Comparison of ENCODE assay signal across 12 mouse cellular contexts in the genomic region with DNA sequence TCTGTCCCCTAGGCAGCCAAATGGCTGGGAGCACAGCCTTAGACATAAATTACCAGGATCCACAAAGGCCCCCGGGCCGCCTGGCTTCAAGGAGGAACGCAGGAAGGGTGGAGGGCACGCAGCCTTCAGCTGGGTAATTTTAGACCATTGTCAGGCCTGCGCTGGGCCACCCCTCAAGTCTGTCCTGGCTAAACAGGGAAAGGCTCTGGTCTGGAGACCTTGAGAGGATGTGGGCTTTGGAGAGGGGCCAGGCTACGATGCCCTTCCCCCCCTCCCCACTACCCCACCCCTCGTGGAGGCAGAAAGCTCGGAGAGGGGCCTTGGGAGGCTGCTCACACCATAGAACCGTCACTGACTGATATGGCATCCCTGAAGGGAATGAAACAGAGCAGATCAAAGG.
DNase-seq lines count a peak whose midpoint lies in the region; ATAC-seq and TF ChIP-seq lines count a peak whose summit lies in the region.
"Had no signal": no experiment of that assay in that cellular context is flagged by ENCODE, and none has a peak within 500 bp of the region (broad histone marks: within the 10 kb centered on the region; RNA-seq: fewer than 3 reads in every experiment).

No protein-coding gene starts in this region.

- H3K4me3 ChIP-seq in lung, embryonic 14.5 days (ENCODE audit: low read depth, low read length), result no peak overlapping the region
- H3K4me3 ChIP-seq in heart, postnatal 0 days (ENCODE audit: low read depth, low read length), result no peak overlapping the region
- no peak overlapping the region for H3K4me3 ChIP-seq in limb, embryonic 12.5 days (replicated peaks)
- no peak overlapping the region for H3K4me3 ChIP-seq in midbrain, postnatal 0 days (ENCODE audit: low read depth, low read length)

- H3K9me3 ChIP-seq in lung, embryonic 14.5 days (ENCODE audit: low read depth, low read length), result no peaks in the 10 kb centered on the region
- no peaks in the 10 kb centered on the region for H3K9me3 ChIP-seq in heart, postnatal 0 days (replicated peaks; ENCODE audit: control insufficient read depth, low read length)
- H3K9me3 ChIP-seq in limb, embryonic 12.5 days, result no peaks in the 10 kb centered on the region
- no peaks in the 10 kb centered on the region for H3K9me3 ChIP-seq in midbrain, postnatal 0 days (ENCODE audit: low read length)

- ATAC-seq in lung, embryonic 14.5 days (ENCODE audit: insufficient read depth), result peak; percentile 37; the same call in 1 of the 2 replicates
- peak; percentile 45; the same call in 1 of the 2 replicates for ATAC-seq in heart, postnatal 0 days (ENCODE audit: insufficient read depth, low read depth)
- no peak; the same call in 1 of the 2 replicates for ATAC-seq in limb, embryonic 12.5 days (ENCODE audit: insufficient number of reproducible peaks, insufficient read depth, low FRiP score, low TSS enrichment, low read depth)
- ATAC-seq in midbrain, postnatal 0 days (ENCODE audit: low FRiP score), result no peak
- ATAC-seq: intestine, embryonic 16.5 days had no signal

- no peaks in the 10 kb centered on the region for H3K27me3 ChIP-seq in lung, embryonic 14.5 days (ENCODE audit: insufficient read depth, low read length)
- H3K27me3 ChIP-seq in heart, postnatal 0 days (ENCODE audit: control insufficient read depth, insufficient read depth, low read length), result no peaks in the 10 kb centered on the region
- no peaks in the 10 kb centered on the region; the same call in 1 of the 2 replicates for H3K27me3 ChIP-seq in limb, embryonic 12.5 days
- no peaks in the 10 kb centered on the region for H3K27me3 ChIP-seq in midbrain, postnatal 0 days (ENCODE audit: insufficient read depth, low read length)

- DNase-seq in adrenal gland, adult (ENCODE audit: inconsistent age in 2 of 2, low spot score in 1 of 2), result peak; percentile 52 to 69
- DNase-seq in adrenal gland, adult 18-20 months (ENCODE audit: low spot score in 2 of 2), result no peak
- DNase-seq in lung, embryonic 14.5 days, result peak; percentile 55
- no peak for DNase-seq in lung, adult 18-20 months
- no peak for DNase-seq in heart, postnatal 0 days (ENCODE audit: low spot score)
- no peak for DNase-seq in spleen, postnatal 4 days (ENCODE audit: low spot score in 2 of 2)
- DNase-seq in midbrain, postnatal 0 days (ENCODE audit: low spot score), result no peak
- DNase-seq: cerebellum, adult 9-10 months; gastrocnemius, postnatal 25 days; left cerebral cortex, postnatal 4 days had no signal

- no peak overlapping the region for H3K9ac ChIP-seq in lung, embryonic 14.5 days
- no peak overlapping the region for H3K9ac ChIP-seq in heart, postnatal 0 days (replicated peaks; ENCODE audit: low read depth, low read length)
- no peak overlapping the region for H3K9ac ChIP-seq in limb, embryonic 12.5 days (replicated peaks)
- no peak overlapping the region for H3K9ac ChIP-seq in midbrain, postnatal 0 days (replicated peaks; ENCODE audit: low read length, poor library complexity, severe bottlenecking)

- 31% methylated on average over 9 of the region's 9 CpGs for WGBS in lung, embryonic 14.5 days
- WGBS in heart, postnatal 0 days, result 21% methylated on average over 9 of the region's 9 CpGs
- 17% methylated on average over 9 of the region's 9 CpGs for WGBS in limb, embryonic 12.5 days
- 58% methylated on average over 9 of the region's 9 CpGs for WGBS in midbrain, postnatal 0 days

- no peak overlapping the region for H3K4me2 ChIP-seq in lung, embryonic 14.5 days
- no peak overlapping the region for H3K4me2 ChIP-seq in heart, postnatal 0 days (ENCODE audit: low read depth, low read length)
- H3K4me2 ChIP-seq in limb, embryonic 12.5 days, result no peak overlapping the region
- H3K4me2 ChIP-seq in midbrain, postnatal 0 days (ENCODE audit: low read depth, low read length, poor library complexity, severe bottlenecking), result no peak overlapping the region

- no peaks in the 10 kb centered on the region for H3K36me3 ChIP-seq in lung, embryonic 14.5 days (ENCODE audit: insufficient read depth)
- no peaks in the 10 kb centered on the region for H3K36me3 ChIP-seq in heart, postnatal 0 days (replicated peaks; ENCODE audit: control insufficient read depth, insufficient read depth, low read length)
- H3K36me3 ChIP-seq in limb, embryonic 12.5 days, result no peaks in the 10 kb centered on the region
- H3K36me3 ChIP-seq in midbrain, postnatal 0 days (ENCODE audit: insufficient read depth, low read length), result no peaks in the 10 kb centered on the region

- TF ChIP-seq EP300 in heart, postnatal 0 days (IDR thresholded peaks at IDR 0.05; ENCODE audit: low read depth), result no peak

- peaks cover 7% of the 10 kb centered on the region; the same call in 1 of the 2 replicates for H3K4me1 ChIP-seq in lung, embryonic 14.5 days (ENCODE audit: insufficient read depth)
- H3K4me1 ChIP-seq in heart, postnatal 0 days (ENCODE audit: control insufficient read depth, insufficient read depth), result peaks cover 14% of the 10 kb centered on the region; the same call in 1 of the 2 replicates
- H3K4me1 ChIP-seq in limb, embryonic 12.5 days (replicated peaks), result peaks cover 6% of the 10 kb centered on the region
- H3K4me1 ChIP-seq in midbrain, postnatal 0 days (ENCODE audit: insufficient read depth, low read length), result no peaks in the 10 kb centered on the region

- no peak overlapping the region for H3K27ac ChIP-seq in lung, embryonic 14.5 days (ENCODE audit: low read depth)
- 0 out of 2 replicates have a peak overlapping the region, but pooled peaks have one; percentile 11 for H3K27ac ChIP-seq in heart, postnatal 0 days (ENCODE audit: low read depth)
- 0 out of 2 replicates have a peak overlapping the region, but pooled peaks have one; percentile 23 for H3K27ac ChIP-seq in limb, embryonic 12.5 days
- H3K27ac ChIP-seq in midbrain, postnatal 0 days (ENCODE audit: low read depth, low read length), result no peak overlapping the region

- no peak for TF ChIP-seq CTCF in lung, embryonic 14.5 days (IDR thresholded peaks at IDR 0.05; ENCODE audit: low read depth)
- TF ChIP-seq CTCF in heart, postnatal 0 days (IDR thresholded peaks at IDR 0.05; ENCODE audit: low read depth), result no peak
- no peak for TF ChIP-seq CTCF in midbrain, postnatal 0 days (IDR thresholded peaks at IDR 0.05)

Comparison
In these comparisons a context has a peak if more than half of its experiments do, and no peak if none do; other contexts are left out.
1. DNase-seq: peak in adrenal gland, adult (2 of 2) and lung, embryonic 14.5 days (single experiment); none in adrenal gland, adult 18-20 months (0 of 2), lung, adult 18-20 months (0 of 2), heart, postnatal 0 days (single experiment), spleen, postnatal 4 days (0 of 2) and midbrain, postnatal 0 days (single experiment).
2. ATAC-seq: peak in lung, embryonic 14.5 days (single experiment) and heart, postnatal 0 days (single experiment); none in limb, embryonic 12.5 days (single experiment) and midbrain, postnatal 0 days (single experiment).
3. H3K27ac ChIP-seq: peak in heart, postnatal 0 days (single experiment) and limb, embryonic 12.5 days (single experiment); none in lung, embryonic 14.5 days (single experiment) and midbrain, postnatal 0 days (single experiment).